Mouse (Mus musculus): ENCODE results near the gene 9430015G10Rik. TPM values are rescaled to one million over a fixed set of nuclear protein-coding genes. Genes with fewer than 3 reads are reported as not detected.

9430015G10Rik gene
- polyA plus RNA-seq, 1 experiment from 2014 or later, result 28.0 TPM

GRCm38 (mm10) chr4:156124077-156124476 lies 14.3 kb downstream of the 9430015G10Rik start:
- H3K9ac ChIP-seq (ENCODE audit: low read depth, low read length), result no peak overlapping the region
- H3K4me1 ChIP-seq (ENCODE audit: control insufficient read depth, insufficient read depth, low read depth, low read length), result no peaks in the 10 kb centered on the region
- 98% methylated on average over 7 of the region's 7 CpGs for WGBS
- H3K4me2 ChIP-seq (ENCODE audit: low read length), result no peak overlapping the region
- H3K9me3 ChIP-seq (ENCODE audit: control insufficient read depth, low read length), result no peaks in the 10 kb centered on the region
- ATAC-seq, result no peak
- H3K4me3 ChIP-seq (ENCODE audit: low read length), result no peak overlapping the region
- H3K36me3 ChIP-seq (ENCODE audit: control insufficient read depth, insufficient read depth, low read length), result peaks cover 26% of the 10 kb centered on the region
- H3K27me3 ChIP-seq (replicated peaks; ENCODE audit: control insufficient read depth, insufficient read depth, low read length), result no peaks in the 10 kb centered on the region
- no peak overlapping the region for H3K27ac ChIP-seq (ENCODE audit: low read depth, low read length)

- Histone ChIP-seq H3K4me1 (ENCODE audit: control insufficient read depth, insufficient read depth, low read depth, low read length) (no peaks in the 10 kb centered on the region), H3K36me3 (ENCODE audit: control insufficient read depth, insufficient read depth, low read length) (peaks cover 15% of the 10 kb centered on the region)
- 93% methylated on average over 6 of the region's 6 CpGs for WGBS
Measured at GRCm38 (mm10) chr4:156125393-156125792, 15.6 kb downstream of the 9430015G10Rik start.

DNA sequence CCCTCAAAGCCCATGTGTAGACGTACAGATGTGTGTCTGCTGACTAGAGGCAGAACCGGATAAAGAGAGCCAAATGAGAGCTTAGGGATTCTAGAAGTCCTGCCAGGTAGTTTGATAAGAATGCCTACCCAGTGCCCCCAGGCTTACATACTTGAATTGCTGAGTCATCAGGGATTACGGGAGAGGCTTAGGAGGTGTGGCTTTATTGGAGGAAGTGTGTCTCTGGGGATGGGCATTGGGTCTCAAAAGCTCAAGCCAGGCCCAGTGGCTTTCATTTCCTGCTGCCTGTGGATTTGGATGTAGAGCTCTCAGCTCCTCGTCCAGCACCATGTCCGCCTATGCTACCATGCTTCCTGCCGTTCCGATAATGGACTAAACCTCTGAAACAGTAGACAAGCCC lies 17.1 kb downstream of the 9430015G10Rik start:
- Histone ChIP-seq H3K9me3 (ENCODE audit: control insufficient read depth, low read length) (no peaks in the 10 kb centered on the region), H3K4me1 (ENCODE audit: control insufficient read depth, insufficient read depth, low read depth, low read length) (no peaks in the 10 kb centered on the region), H3K36me3 (ENCODE audit: control insufficient read depth, insufficient read depth, low read length) (peaks cover 12% of the 10 kb centered on the region), H3K4me3 (ENCODE audit: low read length) (no peak overlapping the region), H3K9ac (ENCODE audit: low read depth, low read length) (no peak overlapping the region), H3K27ac (ENCODE audit: low read depth, low read length) (no peak overlapping the region), H3K4me2 (ENCODE audit: low read length) (no peak overlapping the region), H3K27me3 (replicated peaks; ENCODE audit: control insufficient read depth, insufficient read depth, low read length) (no peaks in the 10 kb centered on the region)
- no peak for ATAC-seq
- WGBS, result 93% methylated on average over 7 of the region's 7 CpGs

More at GRCm38 (mm10) chr4:156125393-156125792, 15.6 kb downstream of the 9430015G10Rik start:
- H3K9me3 ChIP-seq (ENCODE audit: control insufficient read depth, low read length), result no peaks in the 10 kb centered on the region
- no peak overlapping the region for H3K9ac ChIP-seq (ENCODE audit: low read depth, low read length)
- H3K27me3 ChIP-seq (replicated peaks; ENCODE audit: control insufficient read depth, insufficient read depth, low read length), result no peaks in the 10 kb centered on the region
- ATAC-seq, result no peak
- no peak overlapping the region for H3K4me2 ChIP-seq (ENCODE audit: low read length)
- no peak overlapping the region for H3K4me3 ChIP-seq (ENCODE audit: low read length)
- no peak overlapping the region for H3K27ac ChIP-seq (ENCODE audit: low read depth, low read length)

DNA sequence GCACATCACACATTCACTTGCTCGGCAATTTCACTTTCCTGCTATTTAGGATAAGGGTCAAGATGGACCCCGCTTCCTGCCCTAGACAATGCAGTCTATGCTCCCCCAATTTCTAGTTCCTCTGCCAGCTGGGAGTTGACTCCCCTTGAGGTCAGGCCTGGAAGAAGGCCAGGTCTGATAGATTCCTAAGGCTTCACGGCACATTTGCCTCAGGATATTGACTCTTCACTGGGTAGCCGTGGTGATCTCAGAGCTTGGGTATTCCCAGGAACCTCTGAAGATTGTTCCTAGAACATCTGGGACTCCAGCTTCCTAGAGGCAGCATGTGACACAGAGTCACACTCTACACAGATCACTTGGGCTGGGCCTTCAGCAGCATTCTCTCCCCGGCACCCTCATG lies 19.0 kb downstream of the 9430015G10Rik start:
- ATAC-seq, result no peak
- H3K9me3 ChIP-seq (ENCODE audit: control insufficient read depth, low read length), result no peaks in the 10 kb centered on the region
- no peak overlapping the region for H3K4me2 ChIP-seq (ENCODE audit: low read length)
- H3K9ac ChIP-seq (ENCODE audit: low read depth, low read length), result no peak overlapping the region
- H3K4me1 ChIP-seq (ENCODE audit: control insufficient read depth, insufficient read depth, low read depth, low read length), result no peaks in the 10 kb centered on the region
- 83% methylated on average over 5 of the region's 5 CpGs for WGBS
- H3K36me3 ChIP-seq (ENCODE audit: control insufficient read depth, insufficient read depth, low read length), result peaks cover 5% of the 10 kb centered on the region
- no peak overlapping the region for H3K27ac ChIP-seq (ENCODE audit: low read depth, low read length)
- H3K27me3 ChIP-seq (replicated peaks; ENCODE audit: control insufficient read depth, insufficient read depth, low read length), result no peaks in the 10 kb centered on the region
- H3K4me3 ChIP-seq (ENCODE audit: low read length), result no peak overlapping the region

- Histone ChIP-seq H3K4me2 (ENCODE audit: low read length) (no peak within 1 kb of the TSS), H3K9ac (ENCODE audit: low read depth, low read length) (no peak within 1 kb of the TSS), H3K27me3 (replicated peaks; ENCODE audit: control insufficient read depth, insufficient read depth, low read length) (no peaks in the 10 kb centered on the region), H3K4me1 (ENCODE audit: control insufficient read depth, insufficient read depth, low read depth, low read length) (no peaks in the 10 kb centered on the region), H3K36me3 (ENCODE audit: control insufficient read depth, insufficient read depth, low read length) (peaks cover 1% of the 10 kb centered on the region), H3K4me3 (ENCODE audit: low read length) (no peak within 1 kb of the TSS), H3K27ac (ENCODE audit: low read depth, low read length) (no peak within 1 kb of the TSS), H3K9me3 (ENCODE audit: control insufficient read depth, low read length) (no peaks in the 10 kb centered on the region)
- WGBS, result 80% methylated on average over 15 of the region's 15 CpGs
- no peak for ATAC-seq
Measured at GRCm38 (mm10) chr4:156130436-156130835, 20.7 kb downstream of the 9430015G10Rik start, which contains the start of gene Rnf223. TSS of gene Rnf223 (plus strand) at chr4:156130513.

DNA sequence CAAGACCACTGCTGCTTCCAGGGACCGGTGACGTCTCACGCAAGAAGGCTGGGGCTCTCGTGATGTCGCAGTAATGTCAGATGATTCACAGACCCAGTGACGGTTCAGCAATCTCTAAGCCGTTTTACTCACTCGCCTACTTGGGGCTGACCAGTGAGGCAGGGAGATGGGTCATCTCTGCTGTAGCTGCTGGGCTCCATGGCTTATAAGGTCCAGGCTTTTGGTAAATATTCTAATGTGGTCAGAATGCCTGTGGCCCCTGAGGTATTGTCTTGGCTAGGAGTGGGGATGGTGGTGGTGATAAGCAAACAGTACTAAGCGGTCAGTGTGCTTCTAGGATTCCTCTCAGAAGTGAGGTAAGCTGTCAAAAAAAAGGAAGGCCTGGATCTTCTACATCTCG lies 21.2 kb downstream of the 9430015G10Rik start:
- WGBS, result 83% methylated on average over 10 of the region's 10 CpGs
- ATAC-seq, result no peak

GRCm38 (mm10) chr4:156133334-156133733 lies 23.6 kb downstream of the 9430015G10Rik start:
- Histone ChIP-seq H3K4me1 (ENCODE audit: control insufficient read depth, insufficient read depth, low read depth, low read length) (no peaks in the 10 kb centered on the region), H3K9me3 (ENCODE audit: control insufficient read depth, low read length) (no peaks in the 10 kb centered on the region), H3K36me3 (ENCODE audit: control insufficient read depth, insufficient read depth, low read length) (no peaks in the 10 kb centered on the region), H3K27ac (ENCODE audit: low read depth, low read length) (no peak overlapping the region), H3K4me2 (ENCODE audit: low read length) (no peak overlapping the region), H3K9ac (ENCODE audit: low read depth, low read length) (no peak overlapping the region), H3K27me3 (replicated peaks; ENCODE audit: control insufficient read depth, insufficient read depth, low read length) (no peaks in the 10 kb centered on the region), H3K4me3 (ENCODE audit: low read length) (no peak overlapping the region)
- ATAC-seq, result no peak
- 45% methylated on average over 5 of the region's 5 CpGs for WGBS

More for the DNA sequence above, 21.2 kb downstream of the 9430015G10Rik start:
- no peaks in the 10 kb centered on the region for H3K36me3 ChIP-seq (ENCODE audit: control insufficient read depth, insufficient read depth, low read length)
- no peaks in the 10 kb centered on the region for H3K27me3 ChIP-seq (replicated peaks; ENCODE audit: control insufficient read depth, insufficient read depth, low read length)
- H3K9ac ChIP-seq (ENCODE audit: low read depth, low read length), result no peak overlapping the region
- H3K4me2 ChIP-seq (ENCODE audit: low read length), result no peak overlapping the region
- no peak overlapping the region for H3K4me3 ChIP-seq (ENCODE audit: low read length)
- H3K9me3 ChIP-seq (ENCODE audit: control insufficient read depth, low read length), result no peaks in the 10 kb centered on the region
- no peak overlapping the region for H3K27ac ChIP-seq (ENCODE audit: low read depth, low read length)
- H3K4me1 ChIP-seq (ENCODE audit: control insufficient read depth, insufficient read depth, low read depth, low read length), result no peaks in the 10 kb centered on the region

- Histone ChIP-seq H3K36me3 (ENCODE audit: control insufficient read depth, insufficient read depth, low read length) (no peaks in the 10 kb centered on the region), H3K4me1 (ENCODE audit: control insufficient read depth, insufficient read depth, low read depth, low read length) (no peaks in the 10 kb centered on the region), H3K27me3 (replicated peaks; ENCODE audit: control insufficient read depth, insufficient read depth, low read length) (no peaks in the 10 kb centered on the region), H3K9ac (ENCODE audit: low read depth, low read length) (no peak overlapping the region), H3K27ac (ENCODE audit: low read depth, low read length) (no peak overlapping the region), H3K4me2 (ENCODE audit: low read length) (no peak overlapping the region), H3K9me3 (ENCODE audit: control insufficient read depth, low read length) (no peaks in the 10 kb centered on the region), H3K4me3 (ENCODE audit: low read length) (no peak overlapping the region)
- 78% methylated on average over 12 of the region's 12 CpGs for WGBS
- no peak for ATAC-seq
Measured at GRCm38 (mm10) chr4:156133943-156134605, 24.3 kb downstream of the 9430015G10Rik start.

- no peak for ATAC-seq
- H3K27me3 ChIP-seq (replicated peaks; ENCODE audit: control insufficient read depth, insufficient read depth, low read length), result no peaks in the 10 kb centered on the region
- H3K4me1 ChIP-seq (ENCODE audit: control insufficient read depth, insufficient read depth, low read depth, low read length), result no peaks in the 10 kb centered on the region
- H3K9ac ChIP-seq (ENCODE audit: low read depth, low read length), result no peak overlapping the region
- no peak overlapping the region for H3K4me2 ChIP-seq (ENCODE audit: low read length)
- 91% methylated on average over 13 of the region's 13 CpGs for WGBS
- no peaks in the 10 kb centered on the region for H3K9me3 ChIP-seq (ENCODE audit: control insufficient read depth, low read length)
- H3K4me3 ChIP-seq (ENCODE audit: low read length), result no peak overlapping the region
- H3K36me3 ChIP-seq (ENCODE audit: control insufficient read depth, insufficient read depth, low read length), result no peaks in the 10 kb centered on the region
- no peak overlapping the region for H3K27ac ChIP-seq (ENCODE audit: low read depth, low read length)
Measured at GRCm38 (mm10) chr4:156135112-156135511, 25.3 kb downstream of the 9430015G10Rik start.
